Mouse (Mus musculus): ENCODE measurements around the gene Slc27a2.

DNA sequence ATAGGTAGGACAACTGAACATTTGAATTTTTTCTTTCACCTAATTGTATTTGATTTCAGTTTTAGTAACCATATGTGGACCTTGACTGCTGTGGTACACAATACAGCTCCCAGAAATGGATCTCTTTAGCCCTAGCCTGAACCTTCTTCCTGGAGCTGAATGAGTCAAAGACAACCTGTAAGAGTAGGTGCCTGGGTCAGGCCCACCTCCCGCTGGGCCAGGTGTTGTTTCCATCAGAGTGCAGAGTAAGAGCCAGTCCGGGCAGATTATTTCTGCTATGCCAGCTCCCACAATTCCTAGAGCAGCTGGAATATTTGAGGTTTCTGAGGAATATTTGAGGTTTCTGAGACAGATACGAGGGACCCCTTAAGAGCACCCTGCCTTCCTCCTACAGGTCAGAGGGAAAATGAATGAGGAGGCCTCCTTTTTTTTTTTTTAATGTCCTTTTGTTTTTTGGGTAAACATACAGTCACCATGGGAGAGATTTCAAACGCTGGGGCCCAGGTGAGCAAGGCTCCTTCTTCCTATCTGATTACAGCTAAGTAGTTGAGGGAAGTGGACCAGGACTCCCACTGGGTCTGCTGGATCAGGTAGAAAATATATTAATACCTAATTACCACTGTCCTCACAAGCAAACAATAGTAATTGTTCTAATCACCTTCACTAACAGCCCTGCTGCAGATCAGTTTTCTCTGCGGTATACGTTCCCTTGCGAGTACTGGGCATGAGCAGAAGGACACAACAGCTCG, 32.6 kb downstream of the Slc27a2 start:
- TF ChIP-seq CTCF (conservative IDR thresholded peaks at IDR 0.05; ENCODE audit: low read length) (no peak), POU5F1 (IDR thresholded peaks at IDR 0.05; ENCODE audit: borderline replicate concordance, low read length) (no peak)
